Mouse (Mus musculus) liver, embryonic 14.5 days (tissue): ENCODE data around the gene Foxo6. TPM values are rescaled to one million over a fixed set of nuclear protein-coding genes. Genes with fewer than 3 reads are reported as not detected.

Experiments used
- ATAC-seq: fragments of 200-750 bp; cut with Nextera tagmentation; 2 replicates; pipeline ENCODE4 v1.8.0; 2017; ENCODE audit warnings: moderate number of reproducible peaks, mild to moderate bottlenecking, moderate library complexity; ENCODE audit not compliant: insufficient read depth
- DNase-seq, 3 experiments: peaks; one replicate each; pipeline ENCODE4 v3.0.0-alpha.2; 2012 to 2013; ENCODE audit warnings: low read depth in 3 of 3, low spot score in 3 of 3
- H3K27ac ChIP-seq: fragments of 300-500 bp; sonication (generic); 2 replicates; pipeline ENCODE4 v1.5.1; 2014; ENCODE audit warnings: moderate library complexity, mild to moderate bottlenecking, control low read depth, inconsistent platforms
- H3K27me3 ChIP-seq: fragments of 300-500 bp; sonication (generic); 2 replicates; pipeline ENCODE4 v1.6.1; 2014; ENCODE audit warnings: mild to moderate bottlenecking, low read length, moderate library complexity; ENCODE audit not compliant: control insufficient read depth, insufficient read depth
- H3K36me3 ChIP-seq: fragments of 300-500 bp; sonication (generic); replicated peaks from 2 replicates; pipeline ENCODE4 v1.6.1; 2014; ENCODE audit warnings: low read depth; ENCODE audit not compliant: control insufficient read depth, insufficient read depth
- H3K4me1 ChIP-seq, 2 experiments: fragments of 200-500 bp in 1 of 2; fragments of 300-500 bp in 1 of 2; sonication (generic) in 1 of 2; replicated peaks; 2 replicates each; pipeline ENCODE4 v1.6.1; 2012 to 2014; ENCODE audit warnings: antibody characterized with exemption in 1 of 2, inconsistent platforms in 1 of 2, low read length in 1 of 2; ENCODE audit not compliant: control insufficient read depth in 2 of 2, insufficient read depth in 2 of 2
- H3K4me2 ChIP-seq: fragments of 300-500 bp; sonication (generic); 2 replicates; pipeline ENCODE4 v1.6.1; 2014; ENCODE audit warnings: low read depth, mild to moderate bottlenecking, control low read depth, moderate library complexity
- H3K4me3 ChIP-seq, 2 experiments: fragments of 200-500 bp in 1 of 2; fragments of 300-500 bp in 1 of 2; sonication (generic) in 1 of 2; 2 replicates each; pipeline ENCODE4 v1.5.1; 2012 to 2014; ENCODE audit warnings: low read depth in 2 of 2, low read length in 2 of 2, mild to moderate bottlenecking in 2 of 2, control low read depth in 1 of 2, inconsistent platforms in 1 of 2, moderate library complexity in 1 of 2; ENCODE audit not compliant: insufficient read depth in 1 of 2
- H3K9ac ChIP-seq: fragments of 300-500 bp; sonication (generic); replicated peaks from 2 replicates; pipeline ENCODE4 v1.6.1; 2014; ENCODE audit warnings: mild to moderate bottlenecking, control low read depth, moderate library complexity
- H3K9me3 ChIP-seq: fragments of 300-500 bp; sonication (generic); 2 replicates; pipeline ENCODE4 v1.6.1; 2016; ENCODE audit warnings: low read length, mixed read lengths; ENCODE audit not compliant: control insufficient read depth
- CTCF ChIP-seq: IDR thresholded peaks from 2 replicates; pipeline ENCODE4 v1.5.1; 2016; ENCODE audit warnings: antibody characterized with exemption, low read depth, control low read depth
- EP300 ChIP-seq: IDR thresholded peaks from 2 replicates; pipeline ENCODE4 v1.6.1; 2016; ENCODE audit warnings: antibody characterized with exemption, low read depth
- WGBS: fragments of 180-500 bp; shearing (Covaris S2); extraction: QIAGEN DNeasy Blood & Tissue Kit; methylation state at CpG from one replicate; pipeline ENCODE4 v1.1.7; 2014; ENCODE audit not compliant: insufficient replicate concordance; 5-methylcytosine and 5-hydroxymethylcytosine counted together
- polyA plus RNA-seq, 2 experiments: library from polyadenylated mRNA; depleted of rRNA in 1 of 2; stranded (reverse) in 1 of 2; unstranded in 1 of 2; fragments of >200 nt; fragmentation: Nextera tagmentation in 1 of 2; extraction: Ambion mirVana in 1 of 2; gene quantifications; 2 replicates each; pipeline versions ENCODE4 v1.2.1 to v1.2.3; 2012 to 2014

Gene Foxo6
- polyA plus RNA-seq, 2 experiments = 0.06 TPM; not detected in 1

GRCm38 (mm10) chr4:120230256-120230649, 56.9 kb downstream of the Foxo6 start:
- H3K27me3 ChIP-seq = no peaks in the 10 kb centered on the region
- DNase-seq (peak in 1 of 3 experiments; percentile 5), ATAC-seq (no peak)
- 14% methylated on average over 6 of the region's 6 CpGs for WGBS
- TF ChIP-seq CTCF (peak; percentile 94), EP300 (no peak)
- no peak overlapping the region for H3K9ac ChIP-seq
- H3K9me3 ChIP-seq = no peaks in the 10 kb centered on the region
- H3K36me3 ChIP-seq = no peaks in the 10 kb centered on the region
- H3K27ac ChIP-seq = no peak overlapping the region
- H3K4me2 ChIP-seq = no peak overlapping the region
- no peaks in the 10 kb centered on the region for H3K4me1 ChIP-seq
- H3K4me3 ChIP-seq = no peak overlapping the region

GRCm38 (mm10) chr4:120229505-120230255, 57.5 kb downstream of the Foxo6 start:
- Histone ChIP-seq H3K27me3 (no peaks in the 10 kb centered on the region), H3K9me3 (no peaks in the 10 kb centered on the region), H3K4me3 (no peak overlapping the region), H3K9ac (no peak overlapping the region), H3K4me2 (no peak overlapping the region), H3K27ac (no peak overlapping the region), H3K4me1 (no peaks in the 10 kb centered on the region), H3K36me3 (no peaks in the 10 kb centered on the region)
- no peak for DNase-seq
- 33% methylated on average over 13 of the region's 13 CpGs for WGBS
- ATAC-seq = no peak
- TF ChIP-seq EP300 (no peak), CTCF (no peak)

GRCm38 (mm10) chr4:120228613-120229012, 58.5 kb downstream of the Foxo6 start:
- Histone ChIP-seq H3K9ac (no peak overlapping the region), H3K27ac (no peak overlapping the region), H3K9me3 (no peaks in the 10 kb centered on the region), H3K27me3 (no peaks in the 10 kb centered on the region), H3K4me3 (no peak overlapping the region), H3K4me1 (no peaks in the 10 kb centered on the region), H3K4me2 (no peak overlapping the region), H3K36me3 (no peaks in the 10 kb centered on the region)
- TF ChIP-seq CTCF = no peak
- ATAC-seq = no peak
- DNase-seq = no peak
- 50% methylated on average over 3 of the region's 3 CpGs for WGBS

GRCm38 (mm10) chr4:120227224-120227623, 59.9 kb downstream of the Foxo6 start:
- no peaks in the 10 kb centered on the region for H3K9me3 ChIP-seq
- no peak for ATAC-seq
- H3K4me2 ChIP-seq = no peak overlapping the region
- no peak for DNase-seq
- H3K27ac ChIP-seq = no peak overlapping the region
- 34% methylated on average over 2 of the region's 2 CpGs for WGBS
- no peaks in the 10 kb centered on the region for H3K36me3 ChIP-seq
- no peak for TF ChIP-seq EP300
- H3K27me3 ChIP-seq = no peaks in the 10 kb centered on the region
- no peaks in the 10 kb centered on the region for H3K4me1 ChIP-seq
- H3K4me3 ChIP-seq = no peak overlapping the region
- no peak overlapping the region for H3K9ac ChIP-seq

GRCm38 (mm10) chr4:120226682-120227081, 60.5 kb downstream of the Foxo6 start:
- Histone ChIP-seq H3K9me3 (no peaks in the 10 kb centered on the region), H3K4me3 (no peak overlapping the region), H3K9ac (no peak overlapping the region), H3K4me2 (no peak overlapping the region), H3K36me3 (no peaks in the 10 kb centered on the region), H3K27ac (no peak overlapping the region), H3K4me1 (no peaks in the 10 kb centered on the region), H3K27me3 (no peaks in the 10 kb centered on the region)
- ATAC-seq (no peak), DNase-seq (no peak)
- WGBS = 52% methylated on average over 4 of the region's 4 CpGs
- TF ChIP-seq CTCF = no peak
- no peak for TF ChIP-seq EP300
